10 mouse cellular contexts compared by ENCODE assay signal in genomic region chr14:57533214-57533613, GRCm38 (mm10). TPM values are rescaled to one million over a fixed set of nuclear protein-coding genes. Genes with fewer than 3 reads are reported as not detected.
DNase-seq lines count a peak whose midpoint lies in the region; ATAC-seq lines count a peak whose summit lies in the region.
"Had no signal": no experiment of that assay in that cellular context is flagged by ENCODE, and none has a peak within 500 bp of the region (broad histone marks: within the 10 kb centered on the region; RNA-seq: fewer than 3 reads in every experiment).

No protein-coding gene starts in this region.

- DNase-seq in forebrain, embryonic 11.5 days (ENCODE audit: low spot score): peak; percentile 80
- peak; percentile 93 for DNase-seq in midbrain, embryonic 11.5 days (ENCODE audit: low spot score, missing footprints)
- peak; percentile 43 for DNase-seq in brain, adult 2 months (ENCODE audit: low read depth, low spot score)
- DNase-seq in gastrocnemius, postnatal 25 days: peak; percentile 33
- DNase-seq in lung, postnatal 36 days: peak; percentile 76
- DNase-seq in urinary bladder, postnatal 25 days (ENCODE audit: low spot score): peak; percentile 69

- no peaks in the 10 kb centered on the region for H3K9me3 ChIP-seq in forebrain, embryonic 11.5 days (ENCODE audit: control insufficient read depth, low read length)
- no peaks in the 10 kb centered on the region for H3K9me3 ChIP-seq in forebrain, embryonic 13.5 days (replicated peaks)
- no peaks in the 10 kb centered on the region for H3K9me3 ChIP-seq in midbrain, embryonic 11.5 days (ENCODE audit: control insufficient read depth, low read length)
- no peaks in the 10 kb centered on the region for H3K9me3 ChIP-seq in midbrain, embryonic 13.5 days
- H3K9me3 ChIP-seq: hindbrain, embryonic 15.5 days had no signal

- H3K27ac ChIP-seq in forebrain, embryonic 11.5 days (ENCODE audit: low read depth, low read length): no peak overlapping the region
- no peak overlapping the region for H3K27ac ChIP-seq in forebrain, embryonic 13.5 days
- H3K27ac ChIP-seq in midbrain, embryonic 11.5 days (ENCODE audit: low read depth, low read length): no peak overlapping the region
- no peak overlapping the region for H3K27ac ChIP-seq in midbrain, embryonic 13.5 days
- H3K27ac ChIP-seq: hindbrain, embryonic 15.5 days had no signal

- H3K9ac ChIP-seq in forebrain, embryonic 11.5 days (ENCODE audit: low read length): no peak overlapping the region
- no peak overlapping the region for H3K9ac ChIP-seq in forebrain, embryonic 13.5 days
- no peak overlapping the region for H3K9ac ChIP-seq in midbrain, embryonic 11.5 days (ENCODE audit: low read length)
- H3K9ac ChIP-seq in midbrain, embryonic 13.5 days (replicated peaks): no peak overlapping the region
- H3K9ac ChIP-seq: hindbrain, embryonic 15.5 days had no signal

- no peak for ATAC-seq in forebrain, embryonic 11.5 days (replicated peaks; ENCODE audit: low FRiP score)
- no peak for ATAC-seq in forebrain, embryonic 13.5 days
- no peak for ATAC-seq in midbrain, embryonic 11.5 days (ENCODE audit: low FRiP score)
- no peak for ATAC-seq in midbrain, embryonic 13.5 days

- no peaks in the 10 kb centered on the region for H3K36me3 ChIP-seq in forebrain, embryonic 11.5 days (ENCODE audit: control insufficient read depth, insufficient read depth, low read length)
- no peaks in the 10 kb centered on the region for H3K36me3 ChIP-seq in forebrain, embryonic 13.5 days (ENCODE audit: poor library complexity, severe bottlenecking)
- no peaks in the 10 kb centered on the region for H3K36me3 ChIP-seq in midbrain, embryonic 11.5 days (ENCODE audit: control insufficient read depth, insufficient read depth, low read length)
- H3K36me3 ChIP-seq in midbrain, embryonic 13.5 days: no peaks in the 10 kb centered on the region
- H3K36me3 ChIP-seq: hindbrain, embryonic 15.5 days had no signal

- H3K4me3 ChIP-seq in forebrain, embryonic 11.5 days (ENCODE audit: low read depth, low read length): no peak overlapping the region
- no peak overlapping the region for H3K4me3 ChIP-seq in forebrain, embryonic 13.5 days
- H3K4me3 ChIP-seq in midbrain, embryonic 11.5 days (ENCODE audit: low read depth, low read length): no peak overlapping the region
- H3K4me3 ChIP-seq in midbrain, embryonic 13.5 days (replicated peaks): no peak overlapping the region
- H3K4me3 ChIP-seq: hindbrain, embryonic 15.5 days had no signal

- no peak overlapping the region for H3K4me2 ChIP-seq in forebrain, embryonic 11.5 days (ENCODE audit: low read depth, low read length, severe bottlenecking)
- no peak overlapping the region for H3K4me2 ChIP-seq in forebrain, embryonic 13.5 days
- H3K4me2 ChIP-seq in midbrain, embryonic 11.5 days: no peak overlapping the region
- H3K4me2 ChIP-seq in midbrain, embryonic 13.5 days (replicated peaks): no peak overlapping the region
- H3K4me2 ChIP-seq: hindbrain, embryonic 15.5 days had no signal

- H3K4me1 ChIP-seq in forebrain, embryonic 11.5 days (replicated peaks; ENCODE audit: control insufficient read depth, insufficient read depth, low read length): peaks cover 8% of the 10 kb centered on the region; the same call in 1 of the 2 replicates
- H3K4me1 ChIP-seq in forebrain, embryonic 13.5 days: peaks cover 48% of the 10 kb centered on the region
- H3K4me1 ChIP-seq in midbrain, embryonic 11.5 days (ENCODE audit: control insufficient read depth, insufficient read depth, low read length): peaks cover 25% of the 10 kb centered on the region
- peaks cover 53% of the 10 kb centered on the region for H3K4me1 ChIP-seq in midbrain, embryonic 13.5 days (replicated peaks)

- 39% methylated on average over 3 of the region's 3 CpGs for WGBS in forebrain, embryonic 11.5 days
- 32% methylated on average over 3 of the region's 3 CpGs for WGBS in forebrain, embryonic 13.5 days
- WGBS in midbrain, embryonic 11.5 days: 30% methylated on average over 3 of the region's 3 CpGs
- 35% methylated on average over 3 of the region's 3 CpGs for WGBS in midbrain, embryonic 13.5 days

- peaks cover 9% of the 10 kb centered on the region; the same call in 1 of the 2 replicates for H3K27me3 ChIP-seq in forebrain, embryonic 11.5 days (ENCODE audit: control insufficient read depth, insufficient read depth, low read length)
- H3K27me3 ChIP-seq in forebrain, embryonic 13.5 days: peaks cover 12% of the 10 kb centered on the region
- H3K27me3 ChIP-seq in midbrain, embryonic 11.5 days (ENCODE audit: control insufficient read depth, insufficient read depth, low read length): peaks cover 10% of the 10 kb centered on the region; the same call in 1 of the 2 replicates
- peaks cover 11% of the 10 kb centered on the region; the same call in 1 of the 2 replicates for H3K27me3 ChIP-seq in midbrain, embryonic 13.5 days

RNA-seq across cellular contexts. Expression of gene Il17d, which starts 8.6 kb away (rescaled TPM):
- 1.1 and 1.3 TPM in 2 replicates for polyA plus RNA-seq in forebrain, embryonic 11.5 days (2014; fragmentation: Nextera tagmentation; extraction: Ambion mirVana)
- 1.7 and 2.7 TPM in 2 replicates for polyA plus RNA-seq in forebrain, embryonic 13.5 days (2015; fragmentation: Nextera tagmentation; extraction: Ambion mirVana)
- polyA plus RNA-seq in midbrain, embryonic 11.5 days (2014; fragmentation: Nextera tagmentation; extraction: Ambion mirVana): 1.5 and 1.7 TPM in 2 replicates
- 2.6 and 4.4 TPM in 2 replicates for polyA plus RNA-seq in midbrain, embryonic 13.5 days (2015; fragmentation: Nextera tagmentation; extraction: Ambion mirVana)
- 1 to 10 TPM; 1.6 to 2.6 TPM for total RNA-seq in gastrocnemius, postnatal 25 days (2021)
- total RNA-seq: neutrophil, adult 5-6 weeks had no signal

RNA-seq across cellular contexts. Expression of gene Eef1akmt1, which starts 38.2 kb away (rescaled TPM):
- 79.4 and 86.5 TPM in 2 replicates for polyA plus RNA-seq in forebrain, embryonic 11.5 days (2014; fragmentation: Nextera tagmentation; extraction: Ambion mirVana)
- polyA plus RNA-seq in forebrain, embryonic 13.5 days (2015; fragmentation: Nextera tagmentation; extraction: Ambion mirVana): 98.6 and 104 TPM in 2 replicates
- polyA plus RNA-seq in midbrain, embryonic 11.5 days (2014; fragmentation: Nextera tagmentation; extraction: Ambion mirVana): 82.0 and 87.2 TPM in 2 replicates
- 88.9 and 89.0 TPM in 2 replicates for polyA plus RNA-seq in midbrain, embryonic 13.5 days (2015; fragmentation: Nextera tagmentation; extraction: Ambion mirVana)
- 10 to 100 TPM; 23.2 to 24.2 TPM for total RNA-seq in gastrocnemius, postnatal 25 days (2021)

Comparison
In these comparisons a context has a peak if more than half of its experiments do, and no peak if none do; other contexts are left out.
1. DNase-seq: peak in every context shown above with its lines; median percentile 93 in midbrain, embryonic 11.5 days; 80 in forebrain, embryonic 11.5 days; 76 in lung, postnatal 36 days; 69 in urinary bladder, postnatal 25 days; 43 in brain, adult 2 months; 33 in gastrocnemius, postnatal 25 days.